Mouse (Mus musculus): ENCODE results near the gene Hoxa7. TPM values are rescaled to one million over a fixed set of nuclear protein-coding genes. Genes with fewer than 3 reads are reported as not detected.

Hoxa7 gene
- total RNA-seq, 2 experiments from 2014 or later = not detected

DNA sequence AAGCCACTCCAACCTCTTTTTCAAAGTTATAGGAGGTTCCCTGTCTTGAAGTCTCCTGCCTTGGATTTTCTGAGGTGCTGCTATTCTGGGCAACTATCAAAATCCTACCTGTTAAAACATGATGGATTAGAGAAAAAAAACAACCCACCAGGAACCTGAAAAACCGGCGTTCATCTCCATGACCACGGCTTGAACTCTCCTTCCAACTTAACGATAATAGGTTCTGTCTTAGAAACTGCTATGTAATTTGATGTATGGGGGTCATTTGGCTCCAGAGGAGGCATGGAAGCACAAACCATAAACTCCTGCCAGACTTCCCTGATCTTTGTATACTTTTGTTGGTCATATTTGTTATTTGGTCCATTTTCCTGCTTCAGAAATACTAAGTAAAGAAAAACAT is 48.0 kb downstream of the Hoxa7 start:
- H3K27ac ChIP-seq = no peak overlapping the region
- H3K4me3 ChIP-seq = no peak overlapping the region
- DNase-seq (ENCODE audit: low spot score in 2 of 2) = no peak
- no peak for TF ChIP-seq CTCF (conservative IDR thresholded peaks at IDR 0.05)

DNA sequence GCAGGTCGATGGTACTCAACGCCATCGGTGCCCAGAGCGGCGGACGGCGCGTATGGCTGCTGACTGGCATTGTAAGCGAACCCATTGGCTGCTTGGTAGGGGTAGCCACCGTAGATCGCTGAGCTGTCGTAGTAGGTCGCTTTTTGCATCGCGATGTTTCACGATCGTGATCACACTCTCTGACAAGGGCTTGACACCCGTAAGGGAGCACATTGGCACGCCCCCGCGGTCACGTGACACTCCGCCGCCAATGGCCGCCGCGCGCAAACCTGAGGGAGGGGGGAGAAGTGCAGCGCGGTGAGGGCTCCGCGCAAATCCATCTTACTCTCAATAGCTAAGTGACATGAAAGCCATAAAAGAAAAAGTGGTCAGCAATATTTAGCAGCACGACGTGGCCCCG is 49.2 kb downstream of the Hoxa7 start:
- Histone ChIP-seq H3K4me3 (no peak overlapping the region), H3K27ac (no peak overlapping the region)
- no peak for DNase-seq (ENCODE audit: low spot score in 2 of 2)
- TF ChIP-seq CTCF (conservative IDR thresholded peaks at IDR 0.05) = no peak

DNA sequence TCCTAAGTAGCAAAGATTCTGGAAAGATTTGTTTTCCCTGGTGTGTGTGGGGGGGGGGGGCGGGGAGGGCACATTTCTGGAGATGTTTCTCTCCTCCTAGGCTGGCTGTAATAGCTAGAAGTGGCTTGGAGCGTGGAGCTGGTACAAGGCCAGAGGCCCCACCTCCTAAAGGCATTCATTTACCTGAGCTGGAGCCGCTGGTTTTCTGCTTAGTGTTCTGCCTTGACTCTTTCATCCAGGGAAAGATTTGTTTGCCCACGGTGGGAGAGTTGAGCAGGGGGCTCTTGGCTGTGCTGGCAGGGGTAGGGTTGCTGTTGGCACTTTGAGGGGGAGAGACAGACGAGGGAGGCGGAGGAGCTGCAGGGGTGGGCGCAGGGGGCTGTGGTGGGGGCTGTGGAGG is 49.7 kb downstream of the Hoxa7 start:
- no peak overlapping the region for H3K4me3 ChIP-seq
- no peak overlapping the region for H3K27ac ChIP-seq
- DNase-seq (ENCODE audit: low spot score in 2 of 2) = no peak
- no peak for TF ChIP-seq CTCF (conservative IDR thresholded peaks at IDR 0.05)

DNA sequence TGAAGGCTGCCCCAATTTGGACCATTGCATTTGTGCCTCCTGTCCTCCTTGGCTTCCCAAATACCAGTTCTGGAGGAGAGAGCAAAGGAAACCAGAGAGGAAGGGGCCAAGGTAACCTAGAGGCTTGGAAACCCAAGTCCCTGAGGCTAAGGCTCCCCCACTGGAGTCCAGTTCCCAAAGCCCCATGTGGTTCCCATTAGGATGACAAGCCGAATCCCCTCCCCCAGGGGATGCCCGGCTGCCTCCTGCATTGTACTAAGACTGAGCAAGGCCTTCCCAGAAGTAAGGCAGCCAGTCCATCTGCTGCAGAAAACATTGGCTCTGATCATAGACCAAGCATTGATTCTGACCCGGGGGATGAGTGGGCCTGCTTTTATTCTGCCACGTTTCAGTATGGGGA is 50.3 kb downstream of the Hoxa7 start:
- DNase-seq (ENCODE audit: low spot score in 2 of 2) = no peak
- no peak for TF ChIP-seq CTCF (conservative IDR thresholded peaks at IDR 0.05)
- Histone ChIP-seq H3K4me3 (no peak overlapping the region), H3K27ac (no peak overlapping the region)

DNA sequence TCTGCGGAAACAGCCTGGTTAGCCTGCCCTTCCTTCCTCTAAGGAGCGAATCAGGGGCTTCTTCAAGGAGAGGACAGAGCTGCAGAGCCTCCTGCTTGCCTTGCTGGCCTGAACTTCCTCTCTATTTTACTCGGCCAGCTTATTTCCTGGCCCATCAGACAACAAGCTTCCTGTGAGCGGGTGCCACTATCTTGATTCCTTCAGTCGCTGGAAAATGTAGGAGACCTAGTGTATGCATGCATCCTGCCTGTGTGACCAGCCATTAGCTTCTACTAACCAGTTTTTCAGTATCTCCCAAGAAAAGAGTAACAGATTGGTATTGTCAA is 50.8 kb downstream of the Hoxa7 start:
- Histone ChIP-seq H3K4me3 (no peak overlapping the region), H3K27ac (no peak overlapping the region)
- TF ChIP-seq CTCF (conservative IDR thresholded peaks at IDR 0.05) = no peak
- DNase-seq (ENCODE audit: low spot score in 2 of 2) = no peak

DNA sequence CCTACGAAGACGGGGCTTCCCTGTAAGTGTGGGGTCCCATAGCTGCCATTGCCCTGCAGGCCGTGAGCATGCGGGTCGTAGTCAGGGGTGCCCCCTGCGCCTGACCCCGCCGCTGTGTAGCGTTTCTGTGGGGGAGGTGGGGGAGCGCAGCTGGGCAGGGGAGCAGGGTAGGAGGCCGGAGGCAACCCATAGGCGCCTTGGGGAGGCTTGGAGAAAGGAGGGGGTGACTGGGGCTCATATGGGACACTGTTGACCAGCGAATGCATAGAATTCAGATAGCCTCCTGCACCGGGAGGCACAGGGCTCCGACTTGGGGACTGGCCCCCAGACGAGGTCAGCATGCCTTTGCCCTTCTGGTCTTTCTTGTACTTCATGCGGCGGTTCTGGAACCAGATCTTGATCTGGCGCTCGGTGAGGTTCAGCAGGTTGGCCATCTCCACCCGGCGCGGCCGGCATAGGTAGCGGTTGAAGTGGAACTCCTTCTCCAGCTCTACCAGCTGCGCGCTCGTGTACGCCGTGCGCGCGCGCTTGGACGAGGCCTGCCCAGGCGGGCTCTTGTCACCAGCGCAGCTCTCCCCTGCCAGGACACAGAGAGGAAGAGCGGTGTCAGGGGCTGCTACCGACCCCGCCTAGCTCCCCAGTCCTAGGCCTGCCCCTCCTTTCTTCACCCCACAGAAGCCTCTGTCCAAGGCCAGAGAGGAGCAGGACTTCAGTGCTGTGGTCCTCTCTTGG is 51.3 kb downstream of the Hoxa7 start:
- Histone ChIP-seq H3K27ac (no peak overlapping the region), H3K4me3 (no peak overlapping the region)
- DNase-seq (ENCODE audit: low spot score in 2 of 2) = no peak
- no peak for TF ChIP-seq CTCF (conservative IDR thresholded peaks at IDR 0.05)

DNA sequence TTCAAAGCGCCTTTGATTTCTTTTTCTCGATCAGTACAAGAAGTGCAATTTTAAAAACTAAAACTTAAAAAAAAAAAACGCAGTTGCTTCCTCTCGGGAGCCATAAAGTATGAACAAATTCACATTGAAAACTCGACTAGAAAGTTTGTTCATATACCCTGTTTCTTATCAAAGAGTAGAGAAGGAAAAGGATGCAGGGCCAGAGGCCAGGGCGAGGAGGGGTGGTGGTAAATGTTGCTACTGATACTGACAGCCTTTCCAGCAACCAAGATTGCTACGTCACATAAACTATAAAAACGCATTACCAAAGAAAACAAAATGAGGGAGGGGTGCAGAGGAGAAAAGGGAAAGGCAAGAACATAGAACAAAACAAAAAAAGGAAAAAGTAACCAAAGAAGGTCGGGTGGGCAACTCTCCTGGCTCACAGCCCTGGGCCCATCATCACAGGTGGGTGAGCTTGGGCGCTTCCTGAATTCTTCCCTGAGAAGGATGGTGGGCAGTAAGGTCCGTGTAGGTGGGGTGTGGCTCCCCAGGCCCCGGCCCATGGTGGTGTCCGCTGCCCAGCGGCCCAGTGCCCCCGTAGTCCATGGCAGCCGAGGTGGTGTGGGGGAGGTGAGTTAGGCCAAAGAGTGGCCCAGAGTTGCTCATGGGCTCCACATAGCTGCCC is 52.0 kb downstream of the Hoxa7 start:
- no peak for TF ChIP-seq CTCF (conservative IDR thresholded peaks at IDR 0.05)
- Histone ChIP-seq H3K4me3 (no peak overlapping the region), H3K27ac (no peak overlapping the region)
- DNase-seq (ENCODE audit: low spot score in 2 of 2) = no peak

DNA sequence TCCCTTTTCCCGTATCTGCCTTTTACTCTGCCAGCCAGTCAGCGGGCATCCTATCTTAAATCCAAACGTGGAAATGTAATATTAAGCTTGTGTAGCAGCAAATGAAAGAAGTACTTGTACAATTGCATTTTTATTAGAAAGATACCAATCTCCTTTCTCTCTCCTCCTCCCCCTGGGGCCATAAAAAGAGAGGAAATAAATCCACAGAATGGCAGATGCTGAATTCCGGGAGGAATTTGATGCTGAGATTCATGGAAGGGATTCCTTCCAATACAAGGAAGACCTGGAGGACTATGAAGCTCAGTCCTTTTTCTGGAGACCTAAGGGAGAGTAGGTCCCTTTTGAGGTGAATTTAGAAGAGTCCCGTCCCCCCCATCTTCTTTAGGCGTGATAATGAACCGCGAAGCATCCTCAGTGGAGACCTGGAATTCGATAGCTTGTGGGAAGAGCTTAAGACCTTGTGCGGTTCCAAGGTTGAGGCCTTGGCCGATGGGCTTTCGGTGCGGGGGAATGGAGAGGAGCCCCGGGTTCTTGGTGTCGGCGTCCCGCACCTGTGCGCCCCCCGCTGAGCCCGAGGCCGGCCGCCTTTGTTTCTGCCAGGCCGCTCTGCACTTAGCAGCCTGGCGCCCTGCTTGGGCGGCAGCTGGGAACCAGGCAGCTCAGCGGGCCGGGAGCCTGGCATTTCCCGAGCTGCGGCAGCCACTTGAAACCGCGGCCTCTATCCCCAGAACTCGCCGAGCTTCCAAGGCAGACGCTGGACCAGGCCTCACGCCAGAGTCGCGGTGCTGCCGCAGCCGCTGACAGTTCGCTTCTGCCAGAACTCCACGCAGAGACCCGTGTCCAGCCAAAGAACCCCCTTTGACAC is 53.2 kb downstream of the Hoxa7 start:
- Histone ChIP-seq H3K4me3 (no peak overlapping the region), H3K27ac (no peak overlapping the region)
- no peak for DNase-seq (ENCODE audit: low spot score in 2 of 2)
- no peak for TF ChIP-seq CTCF (conservative IDR thresholded peaks at IDR 0.05)

DNA sequence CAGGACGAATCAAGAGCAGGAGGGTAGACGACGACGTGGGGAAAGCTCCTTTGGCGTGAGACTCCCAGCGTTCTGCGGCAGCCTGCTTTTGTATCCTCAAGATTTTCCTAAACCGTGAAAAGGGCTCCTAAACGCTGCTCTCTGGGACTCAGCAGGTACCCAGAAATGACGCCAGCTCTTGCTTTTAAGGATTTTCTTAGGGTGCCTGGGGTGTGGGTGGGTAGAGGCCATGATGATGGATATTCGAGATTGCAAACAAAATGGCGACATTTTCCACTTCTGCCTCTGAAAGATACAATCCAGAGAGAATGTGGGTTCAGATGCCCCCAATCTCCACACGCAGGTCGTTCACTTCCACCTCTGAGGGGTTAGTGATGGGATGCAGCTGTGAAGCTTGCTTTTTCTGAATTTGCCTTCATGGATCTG is 53.9 kb downstream of the Hoxa7 start:
- no peak for DNase-seq (ENCODE audit: low spot score in 2 of 2)
- TF ChIP-seq CTCF (conservative IDR thresholded peaks at IDR 0.05) = no peak
- Histone ChIP-seq H3K4me3 (no peak overlapping the region), H3K27ac (no peak overlapping the region)

DNA sequence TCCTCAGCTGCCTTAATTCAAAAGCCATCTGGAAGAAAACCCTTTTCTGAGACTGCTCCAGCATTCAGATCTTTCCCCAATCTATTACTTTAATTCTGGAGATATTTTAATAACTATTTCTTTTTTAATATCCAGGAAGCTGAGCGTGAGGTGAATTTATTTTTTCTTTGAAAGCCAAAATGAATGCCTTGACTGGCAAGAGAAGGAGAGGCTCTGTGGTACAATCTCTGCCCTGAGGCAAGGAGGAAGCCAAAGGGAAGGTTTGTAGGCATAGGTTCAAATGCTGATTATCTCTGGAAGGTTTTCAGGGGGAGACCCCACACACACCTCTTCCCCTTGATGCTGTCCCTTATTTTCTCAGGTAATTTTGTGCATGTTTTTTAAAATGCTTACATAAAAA is 54.5 kb downstream of the Hoxa7 start:
- no peak for DNase-seq (ENCODE audit: low spot score in 2 of 2)
- Histone ChIP-seq H3K27ac (no peak overlapping the region), H3K4me3 (no peak overlapping the region)
- no peak for TF ChIP-seq CTCF (conservative IDR thresholded peaks at IDR 0.05)

DNA sequence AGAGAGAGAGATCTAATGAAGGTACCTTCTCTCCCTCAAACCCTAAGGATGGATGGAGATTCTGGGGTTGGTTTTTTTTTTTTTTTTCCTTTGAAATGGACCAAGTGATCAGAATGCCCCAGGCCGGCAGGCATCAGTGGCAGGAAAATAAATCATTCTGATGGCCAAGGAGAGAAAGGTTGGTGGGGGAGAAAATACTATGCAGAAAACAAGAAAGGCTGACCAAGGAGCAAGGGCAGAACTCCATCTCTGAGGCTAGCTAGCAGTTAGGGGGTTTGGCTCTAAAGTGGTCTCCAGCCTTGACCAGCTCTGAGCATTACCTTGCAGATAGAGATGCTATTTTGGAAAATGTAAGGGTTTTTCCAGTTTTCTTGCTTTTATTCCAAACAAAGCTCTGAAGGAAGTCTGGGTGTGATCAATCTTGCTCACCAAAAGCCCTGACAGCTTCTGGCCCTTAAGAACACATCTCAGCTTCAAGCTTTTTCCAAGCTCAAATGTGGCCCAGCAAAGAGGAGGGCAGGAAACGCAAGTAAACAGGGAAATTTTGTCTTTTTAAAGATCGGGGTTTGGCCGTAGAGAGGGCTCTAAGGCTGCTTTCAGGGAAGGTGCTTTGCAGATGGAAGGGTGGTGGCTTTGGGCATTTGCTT is 55.1 kb downstream of the Hoxa7 start:
- TF ChIP-seq CTCF (conservative IDR thresholded peaks at IDR 0.05) = no peak
- H3K4me3 ChIP-seq = no peak overlapping the region
- DNase-seq (ENCODE audit: low spot score in 2 of 2) = no peak
- no peak overlapping the region for H3K27ac ChIP-seq

DNA sequence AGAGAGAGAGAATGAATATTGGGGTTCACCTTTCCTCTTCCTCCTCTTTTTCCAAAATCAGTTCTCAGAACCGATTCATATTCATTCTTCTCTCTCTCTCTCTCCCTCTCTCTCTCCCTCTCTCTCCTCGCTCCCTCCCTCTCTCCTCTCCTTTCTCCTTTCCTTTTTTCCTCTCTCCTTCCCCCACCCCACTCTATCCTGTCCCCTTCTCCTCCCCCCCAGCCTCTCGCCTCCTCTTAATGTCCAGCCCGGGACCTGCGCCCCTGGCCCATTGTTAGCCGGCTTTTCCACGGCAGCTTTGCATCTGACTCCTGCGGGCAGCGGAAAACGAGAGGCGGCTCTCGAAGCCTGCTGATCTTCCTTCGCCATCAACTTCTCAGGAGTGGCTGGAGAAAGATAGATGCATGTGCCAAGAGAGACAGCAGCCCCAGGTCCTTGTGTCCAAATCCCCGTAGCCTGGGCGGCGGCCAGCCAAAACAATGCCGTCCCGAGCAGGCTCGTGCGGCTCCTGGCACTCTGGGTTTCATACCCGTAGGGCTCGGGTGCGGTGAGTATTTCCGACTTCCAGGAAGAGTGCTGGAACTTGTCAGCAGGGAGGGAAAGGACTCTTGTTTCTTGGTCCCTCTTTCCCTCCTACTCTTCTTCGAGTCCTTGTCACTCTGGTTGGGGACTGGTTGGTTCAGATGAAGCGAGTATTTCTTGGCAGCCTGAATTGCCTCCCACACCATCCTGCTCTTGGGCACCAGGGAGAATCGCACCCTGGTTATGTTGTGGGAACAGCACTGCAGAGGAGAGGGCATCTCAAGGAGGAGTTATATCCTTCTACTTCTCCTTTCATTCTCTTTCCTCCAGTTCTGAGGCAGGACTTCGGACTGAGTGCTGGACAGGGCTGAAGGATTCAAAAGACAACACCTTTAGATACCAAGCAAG is 55.9 kb downstream of the Hoxa7 start:
- TF ChIP-seq CTCF (conservative IDR thresholded peaks at IDR 0.05) = no peak
- H3K4me3 ChIP-seq = no peak overlapping the region
- DNase-seq (ENCODE audit: low spot score in 2 of 2) = no peak
- no peak overlapping the region for H3K27ac ChIP-seq

Data from layer of hippocampus, adult 2 months (tissue).